Mouse (Mus musculus) liver, embryonic 12.5 days (tissue): ENCODE results near the gene Sox6. TPM values are rescaled to one million over a fixed set of nuclear protein-coding genes. Genes with fewer than 3 reads are reported as not detected.
A peak's percentile ranks its signal among the peaks of the same experiment; 100 is the strongest.

Experiments
- ATAC-seq: fragments of 200-750 bp; cut with Nextera tagmentation; 2 replicates; pipeline ENCODE4 v1.8.0; 2017; ENCODE audit warnings: moderate number of reproducible peaks, mild to moderate bottlenecking, moderate library complexity
- H3K27ac ChIP-seq: fragments of 300-500 bp; sonication (generic); 2 replicates; pipeline ENCODE4 v1.5.1; 2016; ENCODE audit warnings: mild to moderate bottlenecking
- H3K27me3 ChIP-seq: fragments of 300-500 bp; sonication (generic); replicated peaks from 2 replicates; pipeline ENCODE4 v1.6.1; 2016; ENCODE audit warnings: mild to moderate bottlenecking, moderate library complexity
- H3K36me3 ChIP-seq: fragments of 300-500 bp; sonication (generic); 2 replicates; pipeline ENCODE4 v1.6.1; 2016; ENCODE audit warnings: mild to moderate bottlenecking, moderate library complexity
- H3K4me1 ChIP-seq: fragments of 300-500 bp; sonication (generic); 2 replicates; pipeline ENCODE4 v1.6.1; 2016
- H3K4me2 ChIP-seq: fragments of 300-500 bp; sonication (generic); 2 replicates; pipeline ENCODE4 v1.6.1; 2016; ENCODE audit warnings: mild to moderate bottlenecking, moderate library complexity
- H3K4me3 ChIP-seq: fragments of 300-500 bp; sonication (generic); 2 replicates; pipeline ENCODE4 v1.5.1; 2016; ENCODE audit warnings: mild to moderate bottlenecking, moderate library complexity
- H3K9ac ChIP-seq: fragments of 300-500 bp; sonication (generic); 2 replicates; pipeline ENCODE4 v1.6.1; 2016; ENCODE audit warnings: mild to moderate bottlenecking, moderate library complexity
- H3K9me3 ChIP-seq: fragments of 300-500 bp; sonication (generic); replicated peaks from 2 replicates; pipeline ENCODE4 v1.6.1; 2016; ENCODE audit warnings: mild to moderate bottlenecking, moderate library complexity
- WGBS: fragments of 180-500 bp; shearing (Covaris S2); methylation state at CpG from one replicate; pipeline ENCODE4 v1.1.7; 2016; ENCODE audit not compliant: insufficient replicate concordance; 5-methylcytosine and 5-hydroxymethylcytosine counted together
- polyA plus RNA-seq: library from polyadenylated mRNA; unstranded; fragments of >200 nt; fragmentation: Nextera tagmentation; extraction: Ambion mirVana; gene quantifications from 2 replicates; pipeline ENCODE4 v1.2.1, GENCODE M21; 2016

Gene Sox6
- polyA plus RNA-seq, 1 experiment from 2014 or later: 61.1 TPM

DNA sequence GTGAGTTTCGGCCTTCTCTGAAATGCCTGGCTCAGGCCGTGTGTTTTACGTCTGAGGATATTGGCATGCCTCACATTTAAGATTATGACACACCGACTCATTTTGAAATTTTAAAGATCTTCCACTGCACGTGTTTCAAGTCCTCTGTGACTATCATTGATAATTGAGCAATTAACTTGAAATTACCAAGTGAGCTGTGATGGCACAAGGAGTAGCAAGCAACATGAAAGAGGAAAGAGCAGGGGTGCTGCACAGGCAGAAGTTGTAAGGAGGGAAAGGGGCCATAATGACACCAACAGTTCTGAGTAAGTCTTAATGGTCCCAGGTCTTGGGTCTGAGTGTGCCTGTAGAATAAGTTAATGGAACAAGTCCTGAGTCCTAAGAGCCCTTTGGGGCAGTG is 99.3 kb downstream of the Sox6 start:
- Histone ChIP-seq H3K27me3 (no peaks in the 10 kb centered on the region), H3K4me3 (no peak overlapping the region), H3K36me3 (no peaks in the 10 kb centered on the region), H3K4me1 (peaks cover 35% of the 10 kb centered on the region), H3K27ac (no peak overlapping the region), H3K9me3 (no peaks in the 10 kb centered on the region), H3K9ac (no peak overlapping the region), H3K4me2 (no peak overlapping the region)
- no peak for ATAC-seq
- WGBS: 80% methylated on average over 5 of the region's 5 CpGs

DNA sequence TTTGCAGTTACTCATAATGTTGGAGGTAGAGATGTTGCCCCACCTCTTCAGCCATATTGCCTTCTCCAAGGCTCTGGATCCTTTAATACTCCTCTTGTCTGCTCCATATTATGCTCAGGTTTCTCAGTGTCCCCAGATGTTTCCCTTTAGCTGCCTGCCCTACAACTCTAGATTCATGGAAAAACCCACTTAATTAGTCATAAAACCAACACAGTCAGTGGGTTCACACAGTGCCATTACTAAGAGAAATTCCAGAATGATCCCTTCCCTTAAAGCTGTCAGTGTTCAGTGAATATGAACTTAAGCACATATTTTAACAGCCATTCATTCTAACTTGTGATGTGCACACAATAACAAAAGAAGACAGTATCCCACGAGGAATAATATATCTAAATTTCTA is 101.7 kb downstream of the Sox6 start:
- H3K9ac ChIP-seq: no peak overlapping the region
- ATAC-seq: no peak
- no peak overlapping the region for H3K4me2 ChIP-seq
- peaks cover 25% of the 10 kb centered on the region for H3K4me1 ChIP-seq
- no peak overlapping the region for H3K27ac ChIP-seq
- H3K4me3 ChIP-seq: no peak overlapping the region
- no peaks in the 10 kb centered on the region for H3K36me3 ChIP-seq
- WGBS: 51% methylated on average over 1 of the region's 1 CpGs
- no peaks in the 10 kb centered on the region for H3K27me3 ChIP-seq
- no peaks in the 10 kb centered on the region for H3K9me3 ChIP-seq

DNA sequence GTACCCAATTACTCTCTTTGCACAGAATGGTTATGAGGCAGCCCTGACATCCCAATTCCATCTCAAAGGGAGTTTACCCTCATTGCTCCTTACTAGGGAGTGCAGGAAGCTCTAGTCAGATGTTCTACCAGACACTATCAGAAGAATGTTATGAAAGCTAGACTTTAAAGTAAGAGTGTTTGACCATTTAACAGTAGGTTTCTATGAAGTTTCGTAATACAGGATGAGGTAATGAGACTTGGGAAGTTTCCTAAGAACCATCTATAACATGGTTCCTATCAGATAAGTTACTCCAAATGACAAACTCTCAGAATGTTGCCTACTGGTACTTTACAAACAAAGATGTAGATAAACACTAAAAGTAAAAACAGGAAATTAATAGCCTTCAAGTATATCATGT is 123.3 kb downstream of the Sox6 start:
- H3K36me3 ChIP-seq: no peaks in the 10 kb centered on the region
- H3K4me3 ChIP-seq: no peak overlapping the region
- 76% methylated on average over 1 of the region's 1 CpGs for WGBS
- H3K9me3 ChIP-seq: no peaks in the 10 kb centered on the region
- H3K9ac ChIP-seq: no peak overlapping the region
- H3K27me3 ChIP-seq: 0 out of 2 replicates have a peak, but pooled peaks cover 2% of the 10 kb centered on the region
- no peaks in the 10 kb centered on the region for H3K4me1 ChIP-seq
- ATAC-seq: no peak
- no peak overlapping the region for H3K4me2 ChIP-seq
- no peak overlapping the region for H3K27ac ChIP-seq

DNA sequence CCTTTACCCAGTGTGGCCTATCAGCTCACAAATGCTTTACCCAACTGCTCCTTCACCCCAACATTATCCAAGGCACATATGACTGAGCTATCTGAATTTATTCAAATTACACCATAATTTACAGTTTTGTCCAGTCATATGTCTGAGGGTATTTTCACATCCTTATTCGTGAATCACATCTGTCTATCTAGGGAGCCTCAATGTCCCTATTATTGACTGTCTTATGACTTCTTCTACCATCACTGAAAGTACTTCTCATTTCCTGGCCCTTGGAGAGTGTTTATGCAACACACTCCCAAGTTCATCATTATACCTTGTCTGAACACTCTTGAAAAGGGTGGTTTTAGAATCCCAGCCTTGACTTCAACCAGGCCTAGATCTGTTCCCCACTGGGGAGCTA is 128.3 kb downstream of the Sox6 start:
- Histone ChIP-seq H3K27me3 (peaks cover 6% of the 10 kb centered on the region; the same call in 1 of the 2 replicates), H3K9ac (no peak overlapping the region), H3K4me3 (no peak overlapping the region), H3K4me1 (no peaks in the 10 kb centered on the region), H3K4me2 (no peak overlapping the region), H3K36me3 (no peaks in the 10 kb centered on the region), H3K27ac (no peak overlapping the region), H3K9me3 (no peaks in the 10 kb centered on the region)
- no peak for ATAC-seq
- WGBS: 78% methylated on average over 1 of the region's 1 CpGs

DNA sequence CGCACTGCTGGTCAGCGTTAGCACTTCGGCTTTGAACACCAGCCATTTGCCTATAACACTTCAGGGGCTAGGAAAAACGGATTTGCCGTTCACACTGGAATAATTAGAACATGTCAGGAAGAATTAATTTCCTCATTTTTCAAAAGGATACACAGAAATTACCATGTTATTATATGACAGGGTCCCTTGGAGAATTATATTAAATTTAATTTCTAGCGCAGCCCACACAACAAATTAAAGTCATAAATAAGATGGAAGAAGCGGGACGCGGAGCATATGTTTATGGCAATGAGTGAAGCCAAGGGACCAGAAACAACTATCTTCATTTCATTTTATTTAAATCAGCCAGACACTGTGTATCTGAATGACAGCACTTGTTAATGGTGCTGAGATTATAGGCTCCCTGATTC is 133.8 kb downstream of the Sox6 start:
- peaks cover 7% of the 10 kb centered on the region; the same call in 1 of the 2 replicates for H3K27me3 ChIP-seq
- no peak overlapping the region for H3K4me2 ChIP-seq
- no peaks in the 10 kb centered on the region for H3K9me3 ChIP-seq
- WGBS: 83% methylated on average over 9 of the region's 9 CpGs
- no peak for ATAC-seq
- H3K4me3 ChIP-seq: no peak overlapping the region
- no peaks in the 10 kb centered on the region for H3K36me3 ChIP-seq
- no peak overlapping the region for H3K9ac ChIP-seq
- no peak overlapping the region for H3K27ac ChIP-seq
- H3K4me1 ChIP-seq: peaks cover 26% of the 10 kb centered on the region

DNA sequence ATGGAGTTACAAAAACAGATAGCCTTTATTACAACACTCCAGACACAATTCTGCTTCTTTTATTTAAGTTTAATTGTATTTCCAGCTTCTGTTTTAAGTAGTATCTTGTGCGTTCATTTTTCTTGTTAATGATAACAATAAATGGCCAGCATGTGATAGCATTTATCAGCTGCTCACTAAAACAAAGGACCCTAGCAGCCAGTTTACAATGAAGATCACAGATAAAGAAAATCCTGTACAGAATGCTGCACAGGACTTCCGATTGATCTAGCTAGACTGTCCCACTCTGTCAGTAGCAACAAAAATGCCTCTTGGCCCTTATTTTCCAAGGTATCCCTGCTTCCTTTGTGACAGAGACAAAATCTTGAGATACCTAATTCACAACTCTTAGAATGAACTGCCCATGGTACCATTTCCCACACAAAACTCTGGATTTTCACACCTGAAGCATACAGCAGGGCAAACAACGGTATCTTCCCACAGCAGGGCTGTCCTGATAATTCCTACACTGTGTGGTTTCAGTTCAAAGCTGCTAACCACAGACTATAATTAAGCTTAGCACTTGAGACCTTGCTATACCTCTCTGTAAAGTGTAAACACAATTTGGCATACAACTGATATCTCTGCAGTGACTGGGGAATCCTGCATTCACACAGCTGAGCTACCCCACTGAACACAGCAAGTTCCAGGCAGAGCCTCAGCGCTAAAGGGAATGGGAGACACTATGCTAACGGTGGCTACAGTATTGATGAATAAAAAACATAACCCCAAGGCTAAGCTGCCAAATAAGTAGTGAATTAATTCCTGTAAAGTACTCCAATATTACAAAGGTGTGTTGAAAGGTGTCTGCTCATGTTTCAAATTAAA is 134.4 kb downstream of the Sox6 start:
- Histone ChIP-seq H3K9me3 (no peaks in the 10 kb centered on the region), H3K9ac (no peak overlapping the region), H3K4me1 (peaks cover 26% of the 10 kb centered on the region), H3K4me2 (0 out of 2 replicates have a peak overlapping the region, but pooled peaks have one; percentile 9), H3K27ac (no peak overlapping the region), H3K36me3 (no peaks in the 10 kb centered on the region), H3K27me3 (peaks cover 7% of the 10 kb centered on the region; the same call in 1 of the 2 replicates), H3K4me3 (no peak overlapping the region)
- ATAC-seq: peak; percentile 87
- 33% methylated on average over 5 of the region's 5 CpGs for WGBS

DNA sequence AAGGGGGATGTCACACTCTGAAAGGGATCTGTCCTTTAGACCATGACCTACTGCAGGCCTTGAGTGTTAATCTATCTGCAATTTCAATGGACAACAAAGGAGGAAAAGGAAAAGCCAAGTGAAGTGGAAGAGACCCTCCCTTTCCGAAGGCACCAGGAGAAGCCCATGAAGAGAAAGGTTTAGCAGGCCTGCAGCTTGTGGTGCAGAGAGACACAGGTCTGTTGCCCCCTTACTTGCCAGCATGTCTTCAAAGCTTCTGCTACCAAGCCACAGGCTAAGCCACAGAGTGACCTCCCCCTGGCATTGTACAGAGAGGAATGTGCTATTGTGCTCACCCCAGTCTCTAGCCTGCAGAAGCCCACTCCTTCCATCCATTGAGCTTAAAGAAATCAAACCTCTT is 135.2 kb downstream of the Sox6 start:
- ATAC-seq: no peak
- Histone ChIP-seq H3K9ac (no peak overlapping the region), H3K4me1 (peaks cover 27% of the 10 kb centered on the region), H3K4me2 (no peak overlapping the region), H3K27me3 (peaks cover 7% of the 10 kb centered on the region; the same call in 1 of the 2 replicates), H3K4me3 (no peak overlapping the region), H3K9me3 (no peaks in the 10 kb centered on the region), H3K27ac (no peak overlapping the region), H3K36me3 (no peaks in the 10 kb centered on the region)
- 77% methylated on average over 1 of the region's 1 CpGs for WGBS

DNA sequence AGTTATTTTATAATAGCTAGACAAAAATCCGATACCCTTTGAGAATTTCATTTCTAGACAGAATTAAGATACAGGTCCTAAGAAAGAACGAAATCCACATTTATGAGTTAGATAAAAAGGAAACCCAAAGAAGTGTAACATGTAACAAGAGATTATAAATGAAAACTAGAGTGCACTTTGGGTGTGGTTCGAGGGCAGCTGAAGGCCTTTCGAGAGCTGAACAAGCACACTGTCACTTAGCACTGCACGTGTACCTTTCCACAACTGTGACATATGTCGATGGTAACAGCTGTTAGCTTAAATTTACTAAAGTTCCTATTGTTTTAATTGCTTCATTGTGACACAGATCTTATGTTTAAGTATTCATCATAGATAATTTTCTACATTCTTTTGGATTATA is 142.8 kb downstream of the Sox6 start:
- Histone ChIP-seq H3K27me3 (no peaks in the 10 kb centered on the region), H3K4me2 (no peak overlapping the region), H3K27ac (peak overlapping the region; percentile 95), H3K9ac (no peak overlapping the region), H3K36me3 (no peaks in the 10 kb centered on the region), H3K4me3 (no peak overlapping the region), H3K4me1 (peaks cover 52% of the 10 kb centered on the region), H3K9me3 (no peaks in the 10 kb centered on the region)
- 43% methylated on average over 6 of the region's 6 CpGs for WGBS
- peak; percentile 50 for ATAC-seq

DNA sequence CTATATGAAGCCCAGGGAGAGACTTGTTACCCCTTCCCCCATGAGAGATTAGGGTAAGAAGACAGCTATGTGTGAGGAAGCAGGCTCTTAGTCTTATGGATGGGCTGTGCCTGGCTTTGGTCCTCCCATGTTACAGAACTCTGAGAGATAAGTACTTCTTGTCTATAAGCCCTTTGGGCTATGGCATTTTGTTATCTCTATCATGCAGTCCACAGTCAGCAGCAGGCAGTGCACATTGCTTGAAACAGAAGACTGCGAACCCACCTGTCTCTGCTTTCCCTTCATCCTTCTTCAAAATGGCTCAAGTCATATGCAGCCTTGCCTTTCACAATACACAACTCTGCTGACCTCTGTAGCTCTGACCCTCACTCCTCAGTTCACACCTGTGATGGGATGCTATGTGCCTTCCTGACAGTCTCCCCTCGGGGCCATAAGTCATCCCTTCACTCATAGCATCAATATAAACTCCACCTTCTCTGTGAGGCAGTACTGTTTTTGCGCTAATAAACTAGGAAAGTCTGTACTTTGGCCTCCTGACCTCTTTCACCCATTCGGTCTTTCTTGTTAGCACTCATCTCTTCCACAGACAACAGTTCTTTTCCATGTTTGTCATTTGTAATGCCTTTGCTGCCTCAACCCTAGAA is 143.4 kb downstream of the Sox6 start:
- H3K27me3 ChIP-seq: no peaks in the 10 kb centered on the region
- H3K9ac ChIP-seq: peak overlapping the region; percentile 40
- no peak overlapping the region for H3K4me3 ChIP-seq
- peaks cover 56% of the 10 kb centered on the region for H3K4me1 ChIP-seq
- peak; percentile 99 for ATAC-seq
- WGBS: 50% methylated on average over 4 of the region's 4 CpGs
- peak overlapping the region; percentile 95 for H3K27ac ChIP-seq
- peak overlapping the region; percentile 61 for H3K4me2 ChIP-seq
- no peaks in the 10 kb centered on the region for H3K9me3 ChIP-seq
- H3K36me3 ChIP-seq: no peaks in the 10 kb centered on the region

DNA sequence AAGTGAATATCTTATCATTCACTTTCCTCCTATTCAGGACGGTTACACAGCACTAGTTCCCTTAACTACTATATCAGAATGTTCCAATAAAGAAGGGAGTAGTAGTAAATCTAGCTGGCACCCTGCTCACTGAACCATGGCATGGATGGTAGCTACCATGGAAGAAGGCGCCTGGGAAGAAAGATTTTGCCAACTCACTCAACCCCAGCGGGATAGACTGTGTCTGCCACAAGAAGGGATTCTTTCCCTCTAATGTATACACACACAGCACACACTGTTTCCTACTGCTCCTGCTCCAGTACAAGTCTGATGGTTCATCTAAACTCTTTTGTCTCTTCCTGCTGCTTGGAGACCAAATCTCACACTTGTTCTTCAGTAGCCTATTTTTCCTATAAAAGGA is 147.1 kb downstream of the Sox6 start:
- no peaks in the 10 kb centered on the region for H3K9me3 ChIP-seq
- 62% methylated on average over 3 of the region's 3 CpGs for WGBS
- peaks cover 77% of the 10 kb centered on the region for H3K4me1 ChIP-seq
- no peak overlapping the region for H3K4me3 ChIP-seq
- no peaks in the 10 kb centered on the region for H3K36me3 ChIP-seq
- no peak overlapping the region for H3K9ac ChIP-seq
- no peak overlapping the region for H3K27ac ChIP-seq
- H3K27me3 ChIP-seq: no peaks in the 10 kb centered on the region
- H3K4me2 ChIP-seq: no peak overlapping the region
- no peak for ATAC-seq

DNA sequence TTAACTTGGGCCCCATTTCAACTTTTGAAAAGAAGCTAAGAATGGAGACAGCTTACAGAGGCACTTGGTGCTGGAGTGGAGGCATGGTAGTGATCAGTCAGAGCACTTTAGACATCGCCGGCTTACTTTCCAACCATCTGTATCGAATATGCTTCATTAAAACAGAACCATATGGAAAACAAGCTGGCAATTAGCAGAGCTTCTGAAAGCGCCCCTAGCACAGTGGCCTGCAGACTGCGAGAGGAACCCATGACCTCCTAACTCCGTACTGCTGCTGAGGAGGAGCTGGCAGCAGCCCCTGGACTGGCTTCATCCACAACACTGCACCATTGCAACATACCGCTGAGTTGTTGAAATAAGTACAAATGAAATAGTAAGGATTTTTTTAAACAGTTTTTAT is 148.7 kb downstream of the Sox6 start:
- Histone ChIP-seq H3K4me1 (peaks cover 71% of the 10 kb centered on the region), H3K27me3 (no peaks in the 10 kb centered on the region), H3K9ac (no peak overlapping the region), H3K4me2 (no peak overlapping the region), H3K36me3 (no peaks in the 10 kb centered on the region), H3K4me3 (no peak overlapping the region), H3K27ac (0 out of 2 replicates have a peak overlapping the region, but pooled peaks have one; percentile 36), H3K9me3 (no peaks in the 10 kb centered on the region)
- WGBS: 89% methylated on average over 7 of the region's 7 CpGs
- no peak for ATAC-seq

DNA sequence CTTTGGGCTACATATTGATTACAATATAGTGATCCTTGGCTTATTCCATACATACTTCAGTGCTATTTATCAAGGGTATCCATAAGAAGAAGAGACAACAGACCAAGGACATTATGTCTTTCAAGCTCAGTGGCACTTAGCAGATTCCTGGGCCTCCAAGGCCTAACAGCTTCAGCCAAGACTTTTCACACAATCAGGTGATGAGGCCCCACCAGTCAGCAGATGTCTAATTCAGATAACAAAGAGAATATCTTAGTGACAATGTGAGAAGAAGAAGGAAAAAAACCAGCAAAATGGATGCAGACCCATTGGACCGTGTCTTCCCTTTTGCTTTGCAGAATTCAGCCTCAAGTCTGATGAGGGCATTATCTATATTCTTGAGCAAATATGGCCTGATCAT is 150.0 kb downstream of the Sox6 start:
- Histone ChIP-seq H3K27ac (peak overlapping the region; percentile 22; the same call in 1 of the 2 replicates), H3K9ac (0 out of 2 replicates have a peak overlapping the region, but pooled peaks have one; percentile 9), H3K4me2 (peak overlapping the region; percentile 42), H3K4me1 (peaks cover 57% of the 10 kb centered on the region), H3K27me3 (no peaks in the 10 kb centered on the region), H3K9me3 (no peaks in the 10 kb centered on the region), H3K36me3 (no peaks in the 10 kb centered on the region), H3K4me3 (no peak overlapping the region)
- 55% methylated on average over 1 of the region's 1 CpGs for WGBS
- peak; percentile 83 for ATAC-seq
